Mouse (Mus musculus): ENCODE data around the gene Ddx59.

Gene Ddx59

DNA sequence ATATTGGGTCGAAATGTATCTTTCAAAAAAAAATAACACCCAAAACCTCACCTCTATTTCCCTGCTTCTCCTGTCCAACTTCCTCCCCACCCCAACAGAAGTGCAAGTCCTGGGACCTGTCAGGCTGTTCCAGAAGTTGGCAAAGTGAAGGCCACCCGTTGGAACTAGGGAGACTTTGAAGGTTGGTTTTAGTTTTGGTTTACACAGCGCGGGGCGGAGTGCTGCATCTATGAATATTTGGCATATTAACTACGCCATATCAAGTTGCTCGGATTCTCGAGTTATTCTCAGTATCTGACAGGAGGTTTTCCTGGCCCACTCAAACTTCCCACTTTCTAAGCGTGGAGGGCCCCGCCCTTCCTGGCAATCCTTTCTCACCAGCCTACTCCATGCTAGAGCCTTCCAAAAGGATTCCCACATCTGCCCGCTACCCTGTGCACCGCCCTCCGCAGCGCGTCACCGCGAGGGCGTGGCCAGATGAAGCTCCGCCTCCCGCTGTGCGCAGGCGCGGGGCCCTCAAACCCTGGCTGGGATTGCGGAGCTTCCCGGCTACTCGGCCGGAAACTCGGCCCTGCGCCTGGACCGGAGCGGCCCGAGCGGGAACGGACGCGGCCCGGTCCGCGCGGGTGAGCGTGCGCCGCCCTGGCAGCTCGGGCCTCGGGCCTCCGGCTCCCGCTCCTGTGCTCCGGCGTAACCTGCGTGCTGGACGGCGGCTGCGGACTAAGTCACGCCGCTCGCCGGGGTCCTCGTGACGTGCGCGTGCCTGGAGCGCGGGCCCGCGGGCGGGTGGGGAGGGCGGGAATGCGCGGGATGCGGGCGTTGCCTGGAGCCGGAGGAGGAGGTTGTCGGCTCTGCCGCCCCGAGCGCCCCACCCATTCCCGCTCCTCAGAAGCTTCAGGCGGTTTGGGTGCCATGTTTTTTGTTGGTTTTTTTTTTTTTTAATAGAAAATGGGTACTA lies at the start of gene Ddx59:
Ddx59 (plus strand) TSS at position 474 of the 958 bp plus-strand sequence.
- CTCF ChIA-PET, result interaction anchor here in 3 of 4 experiments (0.5 to 1.3 kb wide), 7 partner anchors 13 to 808 kb away, joined by 3 to 9 read pairs (median 3); partner anchors contain the start of genes Kif14 (in 1 of the 3) and Nav1 (in 1 of the 3)
- POLR2A ChIA-PET, result interaction anchor here (0.6 to 3.9 kb wide), 134 partner anchors 8 to 1136 kb away, joined by 3 to 74 read pairs (median 4); partner anchors contain the start of genes Kif14 (in 4 of the 4), Camsap2 (in 3 of the 4), Kif21b (in 2 of the 4) and Gpr25 (in 1 of the 4)

DNA sequence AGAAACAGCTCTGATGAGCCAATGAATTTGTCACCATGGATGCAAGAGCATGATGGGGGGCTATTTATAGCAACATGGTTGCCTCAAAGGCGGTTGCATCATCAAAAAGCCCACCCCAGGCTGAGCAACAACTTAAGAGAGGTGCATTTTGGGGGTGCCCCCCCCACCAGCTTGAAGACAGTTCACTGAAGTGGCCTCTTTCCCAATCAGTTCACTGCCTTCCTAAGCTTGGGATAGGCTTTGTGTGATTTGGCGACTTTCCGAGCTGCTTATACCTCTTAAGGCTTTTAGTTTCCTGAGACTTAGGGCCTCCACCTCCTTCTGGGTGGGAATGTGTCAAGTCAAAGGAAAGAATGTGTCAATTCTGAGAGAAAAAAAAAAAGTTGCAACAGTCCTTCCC lies 49.1 kb upstream of the Ddx59 start:
- POLR2A ChIA-PET, result interaction anchor here in 1 of 4 experiments (1.1 kb wide), 1 partner anchor 49 kb away, joined by 3 read pairs; the partner anchor contains the start of gene Ddx59
- CTCF ChIA-PET, result interaction anchor here in 1 of 4 experiments (0.6 kb wide), 1 partner anchor 237 kb away, joined by 3 read pairs; no protein-coding TSS in a partner anchor

DNA sequence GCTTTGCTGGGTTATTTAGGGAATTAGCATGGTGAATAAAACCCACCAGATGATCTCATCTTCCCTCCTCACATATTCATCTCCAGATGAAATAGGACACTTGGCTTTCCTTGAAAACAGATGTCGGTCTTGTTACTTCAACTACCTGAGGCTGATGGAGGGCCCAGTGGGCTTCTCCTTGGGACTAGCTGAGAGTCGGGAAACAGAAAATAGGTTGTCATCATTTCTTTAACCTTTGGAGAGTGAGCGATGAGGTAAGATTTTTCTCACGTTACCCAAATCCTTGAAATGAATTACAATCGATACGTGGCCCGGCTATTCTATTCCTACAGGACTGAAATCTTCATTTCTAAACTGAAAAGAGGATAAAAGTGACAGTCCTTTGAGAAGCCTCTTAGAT lies 35.8 kb upstream of the Ddx59 start:
- ChIA-PET POLR2A (no interaction called here), CTCF (no interaction called here)

DNA sequence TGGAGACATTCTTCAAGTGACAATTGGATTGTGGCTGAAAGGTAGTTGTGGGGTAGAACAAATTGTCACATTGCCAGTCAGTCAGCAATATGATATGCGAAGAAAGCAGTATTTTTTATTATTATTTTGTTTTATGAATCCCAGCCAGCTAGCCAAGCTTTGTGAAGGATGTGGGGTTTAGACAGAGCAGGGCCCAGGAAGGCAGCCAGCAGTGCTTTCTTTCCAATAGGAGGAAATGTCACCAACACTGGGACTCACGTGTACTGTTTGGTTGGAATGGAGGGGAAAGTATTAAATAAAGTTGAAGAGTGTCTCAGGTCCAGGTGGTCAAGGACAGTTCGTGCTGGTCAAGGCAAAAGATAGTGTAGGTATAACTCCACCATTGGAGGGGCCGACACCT lies 34.9 kb upstream of the Ddx59 start:
- POLR2A ChIA-PET, result no interaction called here
- CTCF ChIA-PET, result no interaction called here

DNA sequence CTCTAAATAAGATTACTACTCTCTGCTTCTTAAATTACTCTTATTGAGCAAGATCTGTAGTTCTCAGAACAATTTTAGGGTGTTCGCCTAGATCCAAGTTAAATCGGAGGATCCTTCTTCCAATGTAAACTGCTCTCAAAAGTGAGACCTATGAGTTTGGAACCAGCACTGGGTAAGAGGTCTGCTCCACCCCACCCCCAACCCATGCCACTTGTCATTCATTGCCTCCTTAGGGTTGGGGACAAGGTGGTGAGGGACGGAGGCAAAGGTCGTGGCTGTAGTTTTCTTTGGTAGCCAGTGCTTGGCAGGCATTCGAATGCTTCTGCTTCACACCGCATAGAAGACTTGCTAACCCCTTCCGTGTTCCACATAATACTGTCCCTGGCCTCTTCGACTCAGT lies 34.5 kb upstream of the Ddx59 start:
- CTCF ChIA-PET, result no interaction called here
- POLR2A ChIA-PET, result no interaction called here

DNA sequence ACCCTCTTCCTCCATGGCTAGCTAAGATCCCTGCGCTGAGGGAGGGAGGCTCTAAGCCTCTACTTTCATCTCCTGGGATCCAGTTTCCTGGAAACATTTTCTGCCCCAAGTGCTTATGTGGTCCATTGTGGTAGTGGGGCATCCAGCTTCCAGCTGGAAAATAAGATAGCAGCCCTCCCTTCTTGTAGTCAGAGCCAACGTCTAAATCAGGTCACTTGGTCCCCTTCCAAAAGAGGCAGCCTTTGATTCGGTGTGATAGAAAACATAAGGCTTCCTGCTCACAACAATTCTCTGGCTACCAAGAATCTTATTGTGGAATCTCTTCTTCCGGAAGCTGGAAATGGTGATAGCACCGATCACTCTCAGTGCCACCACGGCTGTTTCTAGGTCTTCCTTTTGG lies 33.9 kb upstream of the Ddx59 start:
- CTCF ChIA-PET, result interaction anchor here in 1 of 4 experiments (0.7 kb wide), 1 partner anchor 330 kb away, joined by 3 read pairs; no protein-coding TSS in a partner anchor
- POLR2A ChIA-PET, result no interaction called here

DNA sequence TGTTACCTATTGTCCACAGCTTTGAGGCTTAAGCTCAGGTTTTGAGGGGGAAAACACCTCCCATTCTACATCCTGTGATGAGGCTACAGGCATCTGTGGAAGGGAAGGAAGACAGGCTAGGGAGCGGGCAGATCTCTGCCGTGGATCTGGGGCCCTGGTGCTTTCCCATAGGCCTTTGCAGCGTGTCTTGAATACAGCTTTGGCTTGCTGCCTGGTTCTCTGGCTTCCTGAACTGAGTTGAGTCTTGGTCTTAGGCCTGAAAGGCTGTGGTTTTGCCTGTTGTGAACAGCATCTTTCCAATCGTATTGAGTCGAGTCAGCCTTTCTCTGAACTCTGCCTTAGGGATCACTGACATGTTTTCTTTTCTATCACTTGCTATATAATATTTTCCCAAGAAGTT lies 33.5 kb upstream of the Ddx59 start:
- POLR2A ChIA-PET, result no interaction called here
- CTCF ChIA-PET, result interaction anchor here in 2 of 4 experiments (0.6 to 0.7 kb wide), 2 partner anchors 330 to 1019 kb away, joined by 3 read pairs; no protein-coding TSS in a partner anchor

DNA sequence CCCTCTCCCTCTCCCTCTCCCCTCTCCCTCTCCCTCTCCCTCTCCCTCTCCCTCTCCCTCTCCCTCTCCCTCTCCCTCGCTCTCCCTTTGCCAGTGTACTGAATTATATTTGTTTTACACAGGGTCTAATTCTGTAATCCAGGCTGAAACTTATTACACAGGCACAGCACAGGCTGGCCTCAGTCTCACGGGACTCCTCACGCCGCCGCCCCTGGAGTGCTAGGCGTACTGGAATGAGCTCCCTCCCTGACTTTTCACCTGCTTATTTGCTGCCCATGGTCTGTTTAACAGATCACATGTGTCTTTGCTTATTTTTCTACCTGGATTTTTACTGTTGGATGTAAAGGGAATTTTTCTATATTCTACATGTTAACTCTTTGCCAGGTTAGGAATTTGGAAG lies 28.2 kb upstream of the Ddx59 start:
- ChIA-PET POLR2A (interaction anchor here in 1 of 4 experiments (0.9 kb wide), 1 partner anchor 28 kb away, joined by 3 read pairs; the partner anchor contains the start of gene Ddx59), CTCF (no interaction called here)

DNA sequence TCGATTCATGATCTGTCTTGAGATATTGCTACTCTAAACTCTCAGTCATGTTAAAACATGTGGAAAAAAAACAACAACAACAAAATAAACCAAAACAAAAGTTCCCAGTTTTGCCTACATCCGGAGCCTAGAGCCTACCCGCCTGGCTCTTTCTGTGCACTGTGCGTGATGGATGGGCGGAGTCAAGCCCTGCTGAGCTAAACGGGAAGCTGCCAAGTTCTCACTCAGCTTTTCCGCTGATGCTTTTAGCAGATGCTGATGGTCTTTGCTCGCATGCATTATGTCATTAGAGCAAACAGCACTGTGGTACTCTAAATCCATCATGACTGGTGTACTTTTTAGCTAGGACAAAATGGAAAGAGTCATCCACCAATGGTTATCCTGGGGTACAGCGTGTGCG lies 20.6 kb upstream of the Ddx59 start:
- ChIA-PET CTCF (interaction anchor here in 1 of 4 experiments (0.6 kb wide), 1 partner anchor 76 kb away, joined by 3 read pairs; no protein-coding TSS in a partner anchor), POLR2A (interaction anchor here in 3 of 4 experiments (0.6 to 3.5 kb wide), 5 partner anchors 21 to 559 kb away, joined by 3 to 11 read pairs (median 9); partner anchors contain the start of gene Ddx59 (in 3 of the 3))

DNA sequence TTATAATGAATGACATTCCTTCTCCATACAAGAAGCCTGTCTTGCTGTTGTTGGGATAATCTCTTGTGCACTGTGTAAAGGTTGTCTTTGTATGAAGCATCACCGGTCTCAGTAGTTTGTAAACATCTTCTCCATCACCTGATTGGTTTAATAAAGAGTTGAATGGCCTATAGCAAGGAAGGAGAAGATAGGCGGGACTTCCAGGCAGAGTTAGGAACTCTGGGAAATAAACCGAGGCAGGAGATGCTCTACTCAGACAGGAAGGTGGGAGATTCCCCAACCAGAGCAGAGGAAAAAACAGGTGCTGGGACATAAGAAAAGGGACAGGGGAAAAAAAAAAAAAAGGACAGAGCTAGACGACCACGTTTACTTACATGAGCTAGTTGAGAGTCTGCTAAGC lies 20.0 kb upstream of the Ddx59 start:
- ChIA-PET POLR2A (interaction anchor here in 3 of 4 experiments (0.5 to 3.5 kb wide), 10 partner anchors 9 to 558 kb away, joined by 3 to 11 read pairs (median 4); partner anchors contain the start of gene Ddx59 (in 3 of the 3)), CTCF (no interaction called here)

DNA sequence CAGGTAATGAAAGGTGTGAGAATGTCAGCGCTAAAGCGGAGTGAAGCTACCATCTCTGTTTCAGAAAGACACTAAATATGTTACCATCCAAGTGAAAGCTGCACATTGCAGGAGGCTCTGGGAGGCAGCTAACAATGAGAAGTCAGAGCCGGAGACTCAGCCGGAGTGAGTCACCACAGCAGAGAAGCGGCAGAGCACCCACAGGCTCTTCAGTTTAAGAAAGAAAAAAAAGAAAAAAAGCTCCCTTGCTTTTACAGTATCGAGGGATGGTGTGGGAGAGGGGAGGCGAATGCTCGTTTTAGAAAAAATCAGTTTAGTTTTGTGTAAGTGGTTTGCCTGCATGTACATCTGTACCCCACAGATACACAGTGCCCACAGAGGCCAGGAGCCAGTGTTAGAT lies 13.8 kb upstream of the Ddx59 start:
- ChIA-PET POLR2A (interaction anchor here in 2 of 4 experiments (1.1 to 1.7 kb wide), 4 partner anchors 10 to 14 kb away, joined by 3 to 8 read pairs (median 6); partner anchors contain the start of gene Ddx59 (in 2 of the 2)), CTCF (no interaction called here)

DNA sequence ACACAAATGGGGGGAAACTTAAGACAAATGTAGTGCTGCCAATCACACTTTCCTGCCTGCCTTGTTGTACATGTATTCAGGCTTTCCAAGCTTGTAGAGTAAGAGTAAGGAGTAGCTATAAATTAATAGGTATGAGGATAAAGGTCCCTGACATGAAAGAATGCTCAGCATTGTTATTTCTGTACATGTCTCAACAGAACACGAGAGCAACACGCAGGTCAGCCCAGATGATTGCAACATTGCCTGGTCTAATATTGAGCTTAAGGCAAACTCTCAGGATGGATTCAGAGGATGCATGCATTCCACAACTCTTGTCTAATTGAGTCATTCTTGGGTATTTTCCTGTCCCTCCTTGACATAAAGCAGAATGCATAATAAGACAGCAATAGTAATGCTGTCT lies 5.4 kb upstream of the Ddx59 start:
- CTCF ChIA-PET, result no interaction called here
- POLR2A ChIA-PET, result interaction anchor here in 1 of 4 experiments (1.5 kb wide), 1 partner anchor 14 kb away, joined by 4 read pairs; no protein-coding TSS in a partner anchor

DNA sequence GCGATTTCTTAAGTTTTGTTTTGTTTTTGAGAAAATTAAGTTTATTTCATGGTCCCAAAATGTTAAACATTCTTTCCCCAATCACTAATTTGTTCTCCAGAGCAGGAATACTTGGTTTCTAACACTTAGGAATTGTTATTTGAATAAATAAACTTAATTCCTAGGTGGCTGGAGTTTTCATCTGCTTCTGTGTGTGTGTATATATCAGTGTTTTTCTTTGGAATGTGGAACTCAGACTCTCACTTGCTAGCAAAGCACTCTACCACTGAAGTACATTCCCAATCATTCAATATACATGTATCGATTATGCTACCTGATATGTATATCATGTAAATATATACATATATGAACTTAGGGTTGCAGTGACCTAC lies 670 bp downstream of the Ddx59 start:
- POLR2A ChIA-PET, result interaction anchor here (0.6 to 3.9 kb wide), 115 partner anchors 8 to 1137 kb away, joined by 3 to 74 read pairs (median 4); partner anchors contain the start of genes Kif14 (in 4 of the 4), Camsap2 (in 3 of the 4), Kif21b (in 2 of the 4) and Gpr25 (in 1 of the 4)
- CTCF ChIA-PET, result interaction anchor here in 2 of 4 experiments (0.5 to 1.3 kb wide), 5 partner anchors 12 to 809 kb away, joined by 3 to 9 read pairs (median 3); partner anchors contain the start of genes Kif14 (in 1 of the 2) and Nav1 (in 1 of the 2)

DNA sequence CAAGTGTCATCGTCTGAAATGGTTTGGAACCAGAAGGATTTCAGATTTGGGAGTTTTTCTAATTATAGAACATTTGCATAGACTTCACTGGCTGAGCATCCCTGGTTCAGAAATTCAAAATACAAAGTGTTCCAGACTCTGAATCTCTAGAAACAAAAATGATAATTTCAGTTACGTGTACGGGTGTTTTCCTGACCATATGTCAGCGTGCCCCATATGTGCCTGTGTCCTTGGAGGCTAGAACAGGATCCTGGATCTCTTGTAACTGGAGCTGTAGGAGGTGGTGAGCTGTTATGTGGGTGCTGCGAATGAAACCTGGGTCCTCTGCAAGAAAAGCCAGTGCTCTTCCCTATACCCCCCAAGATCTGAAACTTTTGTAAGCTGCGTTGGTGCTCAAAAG lies 3.3 kb downstream of the Ddx59 start:
- POLR2A ChIA-PET, result interaction anchor here in 2 of 4 experiments (0.7 to 1.8 kb wide), 6 partner anchors 9 to 126 kb away, joined by 3 to 7 read pairs (median 4); partner anchors contain the start of gene Kif14 (in 1 of the 2)
- CTCF ChIA-PET, result interaction anchor here in 1 of 4 experiments (0.9 kb wide), 1 partner anchor 40 kb away, joined by 3 read pairs; no protein-coding TSS in a partner anchor

DNA sequence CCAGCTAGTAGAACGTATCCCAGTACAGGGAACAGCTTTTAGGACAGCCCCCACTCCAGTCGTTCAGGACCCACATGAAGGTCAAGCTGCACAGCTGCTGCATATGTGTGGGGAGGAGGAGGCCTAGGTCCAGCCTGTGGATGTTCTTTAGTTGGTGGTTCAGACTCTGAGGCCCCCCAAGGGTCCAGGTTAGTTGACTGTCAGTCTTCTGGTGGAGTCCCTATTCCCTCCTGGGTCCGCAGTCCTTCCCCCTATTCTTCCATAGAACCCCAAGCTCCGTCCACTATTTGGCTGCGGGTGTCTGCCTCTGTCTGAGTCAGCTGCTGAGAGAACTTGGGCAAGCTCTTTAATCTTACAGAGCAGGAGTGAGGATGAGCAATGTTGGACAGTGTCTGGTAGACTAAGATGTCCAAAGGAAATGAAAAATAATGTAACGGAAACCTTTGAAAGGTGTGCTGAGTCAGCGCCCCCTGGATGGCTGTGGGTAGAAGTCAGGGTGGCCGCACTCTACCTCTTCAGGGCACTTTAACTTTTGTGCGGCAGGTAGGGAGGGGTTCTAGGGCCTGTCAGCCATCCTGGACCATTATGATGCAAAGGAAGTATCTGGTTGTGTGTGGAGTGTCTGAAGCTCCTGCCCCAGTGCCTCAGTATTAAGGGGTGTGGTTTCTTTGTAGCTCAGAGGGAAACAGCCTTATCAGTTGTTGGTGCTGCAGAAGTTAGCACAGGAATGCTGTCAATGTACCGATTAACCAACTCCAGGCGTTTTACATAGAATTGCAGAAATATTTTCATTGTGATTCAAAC lies 12.3 kb downstream of the Ddx59 start:
- CTCF ChIA-PET, result interaction anchor here (0.5 to 1.4 kb wide), 12 partner anchors 10 to 950 kb away, joined by 3 to 9 read pairs (median 4); partner anchors contain the start of gene Ddx59 (in 1 of the 4)
- POLR2A ChIA-PET, result interaction anchor here (0.5 to 4.9 kb wide), 24 partner anchors 8 to 1174 kb away, joined by 3 to 74 read pairs (median 4); partner anchors contain the start of genes Ddx59 (in 4 of the 4) and Kif14 (in 3 of the 4)

DNA sequence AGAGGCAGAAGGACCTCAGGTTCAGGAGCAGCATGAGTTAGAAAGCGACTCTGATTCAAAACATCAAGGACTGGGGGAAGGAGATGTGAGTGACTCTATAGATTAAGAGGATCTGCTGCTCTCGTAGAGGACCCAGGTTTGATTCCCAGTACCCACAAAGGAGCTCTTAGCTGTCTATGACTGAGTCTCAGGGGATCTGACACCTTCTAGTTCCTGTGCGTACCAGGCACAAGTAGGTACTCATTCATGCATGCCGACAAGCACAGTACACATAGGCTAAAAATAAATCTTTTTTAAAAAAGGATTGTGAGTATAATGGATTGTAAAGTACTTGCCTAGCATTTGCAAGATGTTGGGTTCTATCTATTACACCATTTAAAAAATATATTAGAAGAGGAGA lies 13.9 kb downstream of the Ddx59 start:
- ChIA-PET CTCF (interaction anchor here in 1 of 4 experiments (0.7 kb wide), 1 partner anchor 42 kb away, joined by 3 read pairs; no protein-coding TSS in a partner anchor), POLR2A (interaction anchor here in 2 of 4 experiments (0.8 to 4.9 kb wide), 6 partner anchors 10 to 37 kb away, joined by 3 to 74 read pairs (median 8); partner anchors contain the start of genes Ddx59 (in 2 of the 2) and Kif14 (in 1 of the 2))

DNA sequence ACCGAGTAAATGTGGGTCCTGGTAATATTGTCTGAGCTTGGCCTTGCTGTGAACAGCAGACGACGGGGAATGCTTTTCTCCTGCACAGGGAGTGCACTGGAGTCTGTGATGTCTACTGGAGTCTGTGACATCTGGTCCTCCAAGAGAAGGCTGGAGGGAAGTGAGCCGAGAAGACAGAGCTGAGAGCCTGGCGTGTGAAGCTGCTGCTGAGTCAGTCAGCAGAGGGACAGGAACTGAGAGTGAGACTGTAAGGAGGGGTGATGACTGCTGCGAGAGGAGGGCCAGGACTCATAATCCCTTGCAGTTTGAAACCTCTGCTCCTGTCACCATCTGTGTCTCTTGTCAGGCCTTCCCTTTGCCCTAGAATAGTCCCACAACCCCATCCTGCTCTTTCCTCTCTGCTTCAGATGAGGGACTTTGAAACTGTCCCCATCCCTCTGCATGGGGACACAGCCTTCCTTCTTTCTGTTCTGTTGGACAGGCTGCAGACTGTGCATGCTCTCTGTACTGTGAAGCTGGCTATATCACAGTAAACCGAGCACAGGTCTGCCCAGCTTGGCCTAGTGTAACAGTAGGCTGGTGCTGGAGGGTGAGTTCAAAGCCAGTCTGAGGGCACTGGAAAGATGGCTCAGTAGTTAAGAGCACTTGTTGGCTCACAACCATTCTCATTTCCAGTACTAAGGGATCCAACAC lies 15.2 kb downstream of the Ddx59 start:
- ChIA-PET POLR2A (interaction anchor here in 2 of 4 experiments (0.7 to 2.3 kb wide), 10 partner anchors 10 to 176 kb away, joined by 3 to 17 read pairs (median 3); partner anchors contain the start of gene Ddx59 (in 2 of the 2)), CTCF (interaction anchor here in 2 of 4 experiments (0.9 to 1.1 kb wide), 2 partner anchors 28 to 472 kb away, joined by 3 read pairs; no protein-coding TSS in a partner anchor)

All from embryonic stem cell, embryonic (primary cell).